Mouse (Mus musculus): Measurements from ENCODE around the gene Slc35f6. TPM values are rescaled to one million over a fixed set of nuclear protein-coding genes. Genes with fewer than 3 reads are reported as not detected.

Gene Slc35f6
- polyA plus RNA-seq, 1 experiment from 2014 or later, result 28.0 TPM

DNA sequence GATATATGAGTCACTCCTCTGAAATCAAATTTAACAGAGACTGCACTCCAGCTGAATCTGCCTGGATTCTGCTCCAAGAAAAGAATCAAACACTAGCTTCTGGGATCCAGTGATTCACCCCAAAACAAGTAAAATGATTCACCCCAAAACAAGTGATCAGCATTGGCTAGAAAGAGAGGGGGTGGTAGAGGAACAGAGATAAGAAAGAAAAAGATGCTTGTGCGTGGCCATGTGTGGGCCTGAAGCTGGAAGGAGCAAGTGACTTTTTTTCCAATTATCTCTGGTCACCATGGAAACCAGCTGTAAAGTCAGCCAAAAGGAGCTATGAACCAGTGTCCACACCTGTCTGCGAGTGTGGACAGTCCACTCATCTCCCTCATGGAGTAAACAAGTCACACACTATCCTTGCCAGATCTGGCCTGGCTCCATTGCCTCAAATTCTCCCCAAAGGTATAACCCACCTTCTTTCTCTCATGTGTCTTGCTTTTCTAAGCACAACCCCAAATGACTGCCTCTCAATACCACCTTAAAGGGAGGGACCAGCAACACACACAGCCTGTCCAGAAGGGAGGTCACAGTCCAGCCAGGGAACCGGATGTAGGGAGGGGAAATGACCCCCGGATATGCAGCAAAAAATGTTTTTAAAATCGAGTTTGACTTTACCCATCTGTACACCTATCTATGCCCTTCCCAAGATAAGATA, 4.1 kb upstream of the Slc35f6 start:
- 66% methylated on average over 5 of the region's 5 CpGs for WGBS
- Histone ChIP-seq H3K9ac (no peak overlapping the region), H3K27ac (replicated peaks) (no peak overlapping the region), H3K4me1 (replicated peaks) (peaks cover 14% of the 10 kb centered on the region), H3K4me2 (no peak overlapping the region), H3K9me3 (no peaks in the 10 kb centered on the region), H3K36me3 (no peaks in the 10 kb centered on the region), H3K4me3 (no peak overlapping the region), H3K27me3 (no peaks in the 10 kb centered on the region)
- ATAC-seq (ENCODE audit: low read depth), result no peak

DNA sequence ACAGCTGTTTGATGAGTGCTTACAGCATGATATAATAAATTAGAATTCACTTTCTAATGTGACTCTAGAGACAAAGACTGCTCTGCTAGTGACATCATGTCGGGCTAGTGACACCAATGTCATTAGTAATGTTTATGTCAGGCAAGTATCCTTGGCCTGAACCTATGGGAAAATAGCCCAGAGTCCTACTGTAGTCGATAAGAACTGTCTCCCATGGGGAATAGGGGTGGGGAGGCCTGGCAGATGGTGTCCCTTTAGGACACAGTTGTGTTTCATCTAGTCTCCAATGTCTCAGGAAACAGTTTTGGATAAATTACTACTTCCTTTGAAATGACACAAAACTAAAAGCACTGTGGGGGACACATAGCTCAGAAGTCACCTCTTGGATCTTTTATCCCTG, 1.7 kb upstream of the Slc35f6 start:
- no peaks in the 10 kb centered on the region for H3K27me3 ChIP-seq
- no peaks in the 10 kb centered on the region for H3K9me3 ChIP-seq
- no peak overlapping the region for H3K4me3 ChIP-seq
- H3K36me3 ChIP-seq, result no peaks in the 10 kb centered on the region
- peaks cover 23% of the 10 kb centered on the region for H3K4me1 ChIP-seq (replicated peaks)
- ATAC-seq (ENCODE audit: low read depth), result no peak
- 68% methylated on average over 2 of the region's 2 CpGs for WGBS
- H3K9ac ChIP-seq, result no peak overlapping the region
- no peak overlapping the region for H3K27ac ChIP-seq (replicated peaks)
- no peak overlapping the region for H3K4me2 ChIP-seq

- H3K27me3 ChIP-seq, result no peaks in the 10 kb centered on the region
- H3K9me3 ChIP-seq, result no peaks in the 10 kb centered on the region
- ATAC-seq (ENCODE audit: low read depth), result peak; percentile 40; the same call in 1 of the 2 replicates
- WGBS, result 14% methylated on average over 9 of the region's 9 CpGs
- peak overlapping the region; percentile 89 for H3K9ac ChIP-seq
- peak overlapping the region; percentile 71 for H3K27ac ChIP-seq (replicated peaks)
- H3K4me2 ChIP-seq, result peak overlapping the region; percentile 98
- H3K4me1 ChIP-seq (replicated peaks), result peaks cover 23% of the 10 kb centered on the region
- H3K36me3 ChIP-seq, result peaks cover 11% of the 10 kb centered on the region
- H3K4me3 ChIP-seq, result peak overlapping the region; percentile 91
Observed at GRCm38 (mm10) chr5:30647396-30647795, 337 bp upstream of the Slc35f6 start.

GRCm38 (mm10) chr5:30649558-30649957, 1.8 kb downstream of the Slc35f6 start:
- Histone ChIP-seq H3K27me3 (no peaks in the 10 kb centered on the region), H3K4me2 (no peak overlapping the region), H3K36me3 (peaks cover 17% of the 10 kb centered on the region), H3K4me1 (replicated peaks) (peaks cover 23% of the 10 kb centered on the region), H3K4me3 (no peak overlapping the region), H3K9ac (no peak overlapping the region), H3K9me3 (no peaks in the 10 kb centered on the region), H3K27ac (replicated peaks) (no peak overlapping the region)
- WGBS, result 69% methylated on average over 4 of the region's 4 CpGs
- ATAC-seq (ENCODE audit: low read depth), result no peak

DNA sequence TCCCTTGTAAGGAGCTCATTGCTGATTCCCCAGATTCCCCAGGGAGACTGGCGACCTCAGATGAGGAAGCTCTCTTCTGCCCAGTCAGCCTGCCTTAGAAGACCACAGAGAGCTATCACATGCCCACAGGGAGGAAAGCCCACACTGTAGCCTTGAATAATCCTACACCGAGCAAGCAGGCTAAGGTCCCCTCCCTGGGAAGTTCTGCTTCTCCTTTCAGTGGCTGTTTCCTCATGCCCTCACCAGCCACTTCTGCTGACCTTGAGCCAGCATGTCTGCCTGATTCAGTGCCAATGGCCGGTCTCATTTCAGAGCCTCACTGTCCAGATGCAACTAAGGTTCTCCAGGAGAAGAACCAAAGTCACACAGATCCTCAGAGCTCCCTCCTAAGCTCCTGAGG, 3.0 kb downstream of the Slc35f6 start:
- Histone ChIP-seq H3K9me3 (no peaks in the 10 kb centered on the region), H3K4me3 (no peak overlapping the region), H3K4me2 (no peak overlapping the region), H3K36me3 (peaks cover 29% of the 10 kb centered on the region), H3K9ac (no peak overlapping the region), H3K27ac (replicated peaks) (no peak overlapping the region), H3K27me3 (no peaks in the 10 kb centered on the region), H3K4me1 (replicated peaks) (peaks cover 23% of the 10 kb centered on the region)
- WGBS, result 83% methylated on average over 3 of the region's 3 CpGs
- ATAC-seq (ENCODE audit: low read depth), result no peak

DNA sequence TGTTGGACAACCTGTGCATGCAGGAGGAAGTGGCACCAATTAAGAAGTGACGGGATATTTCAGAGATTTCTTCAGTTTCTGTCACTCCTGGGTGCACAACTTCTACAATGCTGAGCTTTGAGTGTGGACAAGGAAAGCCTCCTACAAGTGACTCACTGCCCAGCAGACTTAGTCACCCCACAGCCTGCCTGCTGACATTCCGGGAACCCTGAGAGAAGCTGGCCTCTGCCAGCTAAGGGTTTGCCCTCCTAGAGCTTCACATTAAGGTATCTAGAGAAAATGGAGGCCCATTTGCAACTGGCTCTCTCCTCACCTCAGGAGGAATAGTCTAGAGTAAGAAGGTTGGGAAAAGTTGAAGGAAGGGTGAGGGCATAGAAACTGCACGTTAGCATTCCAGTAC, 3.8 kb downstream of the Slc35f6 start:
- Histone ChIP-seq H3K4me3 (no peak overlapping the region), H3K4me1 (replicated peaks) (peaks cover 23% of the 10 kb centered on the region), H3K9ac (no peak overlapping the region), H3K4me2 (no peak overlapping the region), H3K27me3 (no peaks in the 10 kb centered on the region), H3K9me3 (no peaks in the 10 kb centered on the region), H3K36me3 (peaks cover 37% of the 10 kb centered on the region), H3K27ac (replicated peaks) (no peak overlapping the region)
- ATAC-seq (ENCODE audit: low read depth), result no peak
- WGBS, result 92% methylated on average over 3 of the region's 3 CpGs

- Histone ChIP-seq H3K27ac (replicated peaks) (no peak overlapping the region), H3K9ac (no peak overlapping the region), H3K27me3 (no peaks in the 10 kb centered on the region), H3K4me3 (no peak overlapping the region), H3K4me1 (replicated peaks) (peaks cover 13% of the 10 kb centered on the region), H3K36me3 (peaks cover 54% of the 10 kb centered on the region), H3K9me3 (no peaks in the 10 kb centered on the region), H3K4me2 (no peak overlapping the region)
- 91% methylated on average over 6 of the region's 6 CpGs for WGBS
- no peak for ATAC-seq (ENCODE audit: low read depth)
Observed at GRCm38 (mm10) chr5:30653246-30653645, 5.5 kb downstream of the Slc35f6 start.

GRCm38 (mm10) chr5:30655042-30655441, 7.3 kb downstream of the Slc35f6 start:
- H3K27me3 ChIP-seq, result no peaks in the 10 kb centered on the region
- no peak overlapping the region for H3K9ac ChIP-seq
- ATAC-seq (ENCODE audit: low read depth), result no peak
- peaks cover 63% of the 10 kb centered on the region for H3K36me3 ChIP-seq
- WGBS, result 87% methylated on average over 8 of the region's 8 CpGs
- no peak overlapping the region for H3K4me2 ChIP-seq
- H3K9me3 ChIP-seq, result no peaks in the 10 kb centered on the region
- no peak overlapping the region for H3K4me3 ChIP-seq
- H3K4me1 ChIP-seq (replicated peaks), result no peaks in the 10 kb centered on the region
- no peak overlapping the region for H3K27ac ChIP-seq (replicated peaks)

- H3K4me3 ChIP-seq, result no peak overlapping the region
- no peak overlapping the region for H3K27ac ChIP-seq (replicated peaks)
- H3K36me3 ChIP-seq, result peaks cover 63% of the 10 kb centered on the region
- H3K27me3 ChIP-seq, result no peaks in the 10 kb centered on the region
- H3K9me3 ChIP-seq, result no peaks in the 10 kb centered on the region
- H3K4me2 ChIP-seq, result no peak overlapping the region
- no peak overlapping the region for H3K9ac ChIP-seq
- ATAC-seq (ENCODE audit: low read depth), result no peak
- H3K4me1 ChIP-seq (replicated peaks), result no peaks in the 10 kb centered on the region
- WGBS, result 93% methylated on average over 6 of the region's 6 CpGs
Observed at GRCm38 (mm10) chr5:30655526-30656195, 7.9 kb downstream of the Slc35f6 start.

DNA sequence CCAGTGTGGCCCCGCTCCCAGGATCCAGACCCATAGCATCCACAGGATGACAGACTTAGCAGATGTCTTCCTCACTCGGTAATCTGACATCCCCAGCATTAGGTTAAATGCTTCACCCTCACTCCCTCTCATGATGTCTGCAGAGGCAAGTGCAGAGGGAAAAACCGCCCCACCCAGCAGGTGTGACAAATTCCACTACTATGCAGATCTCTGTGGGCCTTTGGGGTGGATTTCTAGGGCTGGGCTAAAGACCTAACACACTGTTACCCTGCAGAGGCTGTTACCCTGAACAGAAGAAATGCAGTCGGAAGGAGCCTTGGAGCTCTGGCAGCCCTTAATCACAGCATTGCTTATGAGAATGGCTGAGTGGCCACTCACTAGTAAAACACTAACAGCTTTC, 11.3 kb downstream of the Slc35f6 start:
- no peaks in the 10 kb centered on the region for H3K9me3 ChIP-seq
- no peaks in the 10 kb centered on the region for H3K27me3 ChIP-seq
- no peak overlapping the region for H3K4me3 ChIP-seq
- H3K4me1 ChIP-seq (replicated peaks), result no peaks in the 10 kb centered on the region
- no peak for ATAC-seq (ENCODE audit: low read depth)
- no peak overlapping the region for H3K9ac ChIP-seq
- H3K36me3 ChIP-seq, result peaks cover 47% of the 10 kb centered on the region
- H3K4me2 ChIP-seq, result no peak overlapping the region
- 86% methylated on average over 4 of the region's 4 CpGs for WGBS
- H3K27ac ChIP-seq (replicated peaks), result no peak overlapping the region

- Histone ChIP-seq H3K9ac (no peak overlapping the region), H3K27ac (replicated peaks) (no peak overlapping the region), H3K9me3 (no peaks in the 10 kb centered on the region), H3K4me1 (replicated peaks) (no peaks in the 10 kb centered on the region), H3K4me3 (no peak overlapping the region), H3K27me3 (no peaks in the 10 kb centered on the region), H3K4me2 (no peak overlapping the region), H3K36me3 (peaks cover 39% of the 10 kb centered on the region)
- 96% methylated on average over 1 of the region's 1 CpGs for WGBS
- no peak for ATAC-seq (ENCODE audit: low read depth)
Observed at GRCm38 (mm10) chr5:30660278-30660677, 12.5 kb downstream of the Slc35f6 start.

DNA sequence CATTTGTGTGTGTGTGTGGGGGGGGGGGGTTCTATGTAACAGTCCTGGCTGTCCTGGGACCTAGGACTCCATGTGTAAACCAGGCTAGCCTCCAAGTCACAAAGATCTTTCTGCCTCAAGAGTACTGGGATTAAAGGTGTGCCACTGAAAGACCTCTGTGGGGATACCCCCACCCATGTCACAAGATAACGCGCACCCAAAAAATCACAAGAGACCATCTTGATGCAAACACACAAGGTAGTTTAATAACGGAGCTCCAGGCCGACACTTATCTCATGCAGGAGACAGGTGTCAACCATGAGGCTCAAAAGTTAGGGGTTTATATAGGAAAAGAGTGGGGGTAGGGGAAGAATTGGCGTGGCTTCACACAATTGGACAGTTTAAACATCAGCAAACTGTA, 13.1 kb downstream of the Slc35f6 start:
- Histone ChIP-seq H3K27me3 (no peaks in the 10 kb centered on the region), H3K9ac (no peak overlapping the region), H3K36me3 (peaks cover 34% of the 10 kb centered on the region), H3K4me1 (replicated peaks) (no peaks in the 10 kb centered on the region), H3K4me3 (no peak overlapping the region), H3K27ac (replicated peaks) (no peak overlapping the region), H3K4me2 (no peak overlapping the region), H3K9me3 (no peaks in the 10 kb centered on the region)
- 93% methylated on average over 5 of the region's 5 CpGs for WGBS
- no peak for ATAC-seq (ENCODE audit: low read depth)

DNA sequence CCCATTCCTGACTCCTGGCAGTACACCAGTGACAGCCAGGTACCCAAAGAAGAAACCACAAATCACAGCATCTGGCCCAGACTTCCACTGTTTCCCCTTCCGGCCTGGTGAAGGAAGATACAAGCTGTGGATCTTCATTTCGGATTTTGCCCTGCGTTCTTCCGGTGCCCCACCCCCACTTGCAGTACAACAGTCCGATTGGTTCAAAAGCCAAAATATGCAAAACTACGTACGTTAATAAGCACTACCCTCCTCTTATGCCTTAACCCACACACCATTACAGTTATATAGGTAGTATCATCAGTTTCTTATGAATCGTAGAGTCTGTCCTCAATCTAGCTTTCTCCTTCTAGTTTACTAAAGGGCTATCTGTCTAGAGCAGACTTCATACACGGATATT, 17.6 kb downstream of the Slc35f6 start:
- Histone ChIP-seq H3K27me3 (no peaks in the 10 kb centered on the region), H3K9me3 (no peaks in the 10 kb centered on the region), H3K36me3 (no peaks in the 10 kb centered on the region), H3K9ac (no peak overlapping the region), H3K27ac (replicated peaks) (no peak overlapping the region), H3K4me2 (no peak overlapping the region), H3K4me1 (replicated peaks) (peaks cover 18% of the 10 kb centered on the region), H3K4me3 (no peak overlapping the region)
- no peak for ATAC-seq (ENCODE audit: low read depth)
- 92% methylated on average over 9 of the region's 9 CpGs for WGBS
